Mouse (Mus musculus) MEL-GATA-1-ER (cell line): ENCODE results near the gene Ank3.

ENCODE experiments used
- DNase-seq: peaks from one replicate; pipeline ENCODE4 v3.0.0-alpha.2; 2012; ENCODE audit warnings: low read depth; ENCODE audit errors: extremely low read depth

The Ank3 gene

GRCm38 (mm10) chr10:69654866-69655633, 256.5 kb downstream of the Ank3 start:
- no peak for DNase-seq

GRCm38 (mm10) chr10:69656321-69656720, 257.7 kb downstream of the Ank3 start:
- peak; percentile 8 for DNase-seq

DNA sequence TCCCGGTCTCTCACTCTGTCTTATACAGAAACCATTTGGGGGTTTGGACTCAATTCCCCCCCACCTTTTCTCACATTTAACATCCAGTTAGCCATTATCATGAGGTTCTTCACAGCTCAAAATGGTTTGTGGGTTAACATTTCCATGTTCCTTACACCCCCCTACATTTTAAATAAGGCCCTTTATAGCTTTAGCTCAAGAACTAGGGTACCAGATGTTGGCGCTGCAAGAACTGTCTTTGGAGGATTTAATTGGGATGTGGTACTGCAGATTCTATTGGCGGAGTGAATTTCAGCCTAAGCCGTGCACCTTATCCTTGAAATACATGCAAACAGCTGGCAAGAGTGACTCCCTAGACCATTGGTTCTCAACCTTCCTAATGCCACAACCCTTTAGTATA, 261.2 kb downstream of the Ank3 start:
- DNase-seq = no peak

- DNase-seq = no peak
Observed at GRCm38 (mm10) chr10:69662338-69662737, 263.8 kb downstream of the Ank3 start.

- no peak for DNase-seq
Observed at GRCm38 (mm10) chr10:69667482-69667881, 268.9 kb downstream of the Ank3 start.

GRCm38 (mm10) chr10:69670496-69670895, 271.9 kb downstream of the Ank3 start:
- no peak for DNase-seq

GRCm38 (mm10) chr10:69670959-69671358, 272.4 kb downstream of the Ank3 start:
- DNase-seq = no peak

- DNase-seq = no peak
Observed at GRCm38 (mm10) chr10:69671505-69671904, 272.9 kb downstream of the Ank3 start.

DNA sequence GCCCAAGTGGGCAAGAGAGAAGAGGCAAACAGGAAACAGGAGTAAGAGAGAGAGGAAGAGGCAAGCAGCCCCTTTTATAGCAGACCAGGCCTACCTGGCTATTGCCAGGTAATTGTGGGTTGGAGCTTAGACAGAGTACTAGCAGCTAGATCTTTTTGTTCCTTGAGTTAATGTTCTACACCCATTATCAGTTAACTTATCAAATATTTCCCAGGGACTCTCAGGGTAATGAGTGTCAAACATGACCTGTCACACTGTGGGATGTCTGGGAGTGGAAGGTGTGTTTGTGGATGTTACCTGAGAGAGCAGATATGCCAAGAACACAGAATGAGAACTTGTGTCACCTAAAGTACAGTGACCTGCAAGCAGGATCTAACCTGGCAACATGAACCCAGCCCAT, 274.0 kb downstream of the Ank3 start:
- no peak for DNase-seq

- no peak for DNase-seq
Observed at GRCm38 (mm10) chr10:69678230-69678629, 279.7 kb downstream of the Ank3 start.

DNA sequence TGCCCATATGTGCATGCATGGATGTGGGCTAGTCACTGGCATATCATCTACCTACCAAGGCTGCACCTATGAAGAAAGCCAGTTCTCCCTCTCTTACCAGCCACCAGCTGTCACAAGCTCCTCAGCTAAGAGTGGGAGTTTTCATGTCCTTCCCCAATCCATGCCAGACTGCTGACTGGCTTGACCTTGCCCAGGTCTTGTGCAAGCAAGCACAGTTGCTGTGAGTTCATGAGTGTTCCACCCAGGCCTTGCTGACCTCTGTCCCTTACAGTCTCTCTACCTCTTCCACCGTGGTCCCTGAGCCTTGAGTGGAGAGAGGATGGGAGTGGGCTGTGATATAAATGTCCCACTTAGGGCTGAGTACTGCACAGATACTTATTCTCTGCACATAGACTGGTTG, 287.8 kb downstream of the Ank3 start:
- DNase-seq = no peak

GRCm38 (mm10) chr10:69689096-69689495, 290.5 kb downstream of the Ank3 start:
- DNase-seq = no peak

GRCm38 (mm10) chr10:69690131-69690960, 291.8 kb downstream of the Ank3 start:
- DNase-seq = no peak

DNA sequence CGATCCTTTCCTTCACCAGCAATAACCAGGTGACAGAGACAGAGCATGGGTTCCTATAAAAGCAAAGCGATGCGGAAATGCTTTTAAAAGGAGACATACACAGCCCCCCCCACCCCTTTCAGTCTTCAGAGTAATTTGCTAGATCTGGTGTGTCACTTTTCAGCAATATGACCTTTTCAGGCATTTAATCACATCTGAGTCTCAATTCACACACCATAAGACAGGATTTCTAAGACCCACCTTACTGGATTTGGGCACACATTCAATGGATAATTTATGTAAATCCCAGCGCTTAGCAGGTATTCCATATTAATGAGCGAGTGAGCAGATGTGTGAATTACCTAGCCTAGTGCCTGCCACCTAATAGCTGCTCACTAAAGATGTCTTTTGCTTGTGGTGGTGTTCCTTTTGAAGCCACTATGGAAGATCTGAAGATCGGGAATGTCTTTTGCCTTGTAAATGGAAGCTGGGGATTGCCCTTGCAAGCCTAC, 292.4 kb downstream of the Ank3 start:
- DNase-seq = no peak

DNA sequence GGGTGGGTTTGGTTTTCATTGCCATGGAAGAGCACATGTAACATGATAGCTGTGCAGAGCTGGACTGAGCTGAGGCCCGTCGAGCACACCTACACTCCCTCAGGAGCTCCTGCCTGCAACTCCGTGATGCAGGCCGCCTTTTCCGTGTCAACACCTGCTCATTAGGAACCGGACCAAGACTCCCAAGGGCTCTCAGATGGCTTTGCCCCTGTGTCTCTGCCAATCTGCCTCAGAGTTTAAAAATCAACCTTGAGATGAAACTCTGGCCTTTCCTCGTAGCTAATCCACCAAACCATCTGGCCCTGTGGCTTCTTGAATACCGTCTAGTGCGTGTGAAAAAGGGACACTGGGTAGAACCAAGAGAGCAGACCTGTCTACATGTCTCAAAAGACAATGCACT, 297.4 kb downstream of the Ank3 start:
- DNase-seq = no peak

- DNase-seq = no peak
Observed at GRCm38 (mm10) chr10:69698699-69699098, 300.1 kb downstream of the Ank3 start.

- no peak for DNase-seq
Observed at GRCm38 (mm10) chr10:69701226-69701625, 302.7 kb downstream of the Ank3 start.

- no peak for DNase-seq
Observed at GRCm38 (mm10) chr10:69705806-69706768, 307.5 kb downstream of the Ank3 start.

DNA sequence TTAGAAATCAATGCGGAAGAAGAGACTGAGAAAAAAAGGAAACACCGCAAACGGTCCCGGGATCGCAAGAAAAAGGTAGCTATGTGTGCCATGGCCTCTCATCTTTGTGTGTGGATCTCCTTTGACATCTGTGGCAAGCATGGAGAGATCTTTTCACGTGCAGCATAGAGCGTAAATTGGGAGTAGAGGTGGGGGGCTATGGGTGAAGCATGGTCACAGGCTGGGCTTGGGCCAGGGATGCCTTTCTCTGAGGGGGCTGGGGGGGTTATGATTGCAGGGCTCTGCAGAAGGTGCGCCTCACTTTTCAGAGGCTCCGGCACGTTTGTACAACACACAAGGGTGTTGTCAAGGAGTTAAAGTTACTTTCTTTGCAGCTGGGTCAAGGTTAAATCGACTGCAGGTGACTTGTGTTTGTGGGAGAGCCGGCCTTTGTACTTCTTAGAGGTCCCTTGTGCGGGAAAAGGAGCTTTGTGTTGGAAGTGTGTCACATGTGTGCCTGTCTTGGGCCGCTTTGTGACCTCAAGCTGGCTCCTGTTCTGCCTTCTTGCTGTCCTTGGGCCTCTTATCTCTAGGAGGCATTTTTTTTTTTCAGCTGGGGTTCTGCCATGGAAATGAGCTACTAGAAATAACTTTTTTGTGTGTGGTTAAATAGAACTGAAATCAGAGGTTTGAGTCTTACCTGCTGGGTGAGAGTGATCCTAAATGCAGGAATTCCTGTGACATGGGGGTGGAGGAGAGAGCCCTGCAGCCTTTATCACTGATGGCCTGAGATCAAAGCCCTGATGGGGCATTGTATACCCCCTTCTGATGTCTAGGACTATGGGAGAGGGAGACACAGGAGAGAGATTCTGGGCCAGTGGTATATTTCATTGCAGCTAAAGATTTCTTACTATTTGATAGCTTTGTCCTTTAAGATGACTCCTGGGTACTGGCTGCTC, 308.5 kb downstream of the Ank3 start:
- DNase-seq = no peak

DNA sequence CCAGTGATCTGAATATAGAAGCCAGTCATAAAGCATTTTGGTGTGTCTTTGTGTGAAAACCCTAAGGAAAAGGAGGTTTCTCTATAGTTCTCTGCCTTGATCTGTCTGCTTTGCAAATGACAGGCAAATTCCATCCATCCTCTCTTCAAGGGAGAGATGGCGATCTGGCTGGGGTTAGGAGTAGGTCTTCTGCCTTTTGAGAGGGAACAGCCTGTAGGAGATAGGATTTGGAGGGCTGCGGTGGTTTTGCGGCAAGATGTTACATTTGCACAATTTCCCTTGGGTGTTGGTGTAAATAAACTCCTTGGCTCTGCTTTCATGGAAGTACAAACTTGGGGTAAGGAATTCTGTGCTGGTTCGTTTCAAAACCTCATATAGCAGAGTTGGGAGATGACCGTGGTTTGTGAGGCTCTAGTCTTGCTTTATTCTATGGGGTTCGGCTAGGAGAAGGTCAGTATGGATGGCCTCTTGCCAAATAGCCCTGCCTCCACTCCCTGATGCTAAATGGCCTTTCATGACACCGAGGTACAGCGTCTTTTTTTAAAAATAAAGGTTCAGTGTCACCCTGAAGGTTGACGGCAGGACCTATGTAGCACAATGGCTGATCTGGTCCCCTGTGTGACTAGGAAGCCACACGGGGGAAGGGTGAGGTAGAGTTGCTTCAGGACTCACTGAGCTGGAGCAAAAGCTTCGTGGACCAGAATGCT, 309.4 kb downstream of the Ank3 start:
- no peak for DNase-seq
